Mouse (Mus musculus) thymus, adult 2 months (tissue): Measurements from ENCODE around the gene Spata2l.
"Not testable (repeated sequence)": the region's sequence is repeated elsewhere in the genome, so short reads cannot be mapped to it uniquely, and the experiment has no call there.

ENCODE experiments used
- CTCF ChIP-seq: fragments of 200-500 bp; IDR thresholded peaks from 2 replicates; pipeline ENCODE4 v1.5.1; 2012; ENCODE audit warnings: mild to moderate bottlenecking, control low read depth, low read length, moderate library complexity, borderline replicate concordance; ENCODE audit not compliant: control insufficient read depth, poor library complexity, insufficient read depth; ENCODE audit errors: extremely low read depth
- POLR2A ChIP-seq: fragments of 200-500 bp; IDR thresholded peaks from 2 replicates; pipeline ENCODE4 v1.6.1; 2012; ENCODE audit warnings: mild to moderate bottlenecking, low read length, control low read depth, moderate library complexity; ENCODE audit not compliant: control insufficient read depth, poor library complexity, insufficient read depth; ENCODE audit errors: extremely low read depth

DNA sequence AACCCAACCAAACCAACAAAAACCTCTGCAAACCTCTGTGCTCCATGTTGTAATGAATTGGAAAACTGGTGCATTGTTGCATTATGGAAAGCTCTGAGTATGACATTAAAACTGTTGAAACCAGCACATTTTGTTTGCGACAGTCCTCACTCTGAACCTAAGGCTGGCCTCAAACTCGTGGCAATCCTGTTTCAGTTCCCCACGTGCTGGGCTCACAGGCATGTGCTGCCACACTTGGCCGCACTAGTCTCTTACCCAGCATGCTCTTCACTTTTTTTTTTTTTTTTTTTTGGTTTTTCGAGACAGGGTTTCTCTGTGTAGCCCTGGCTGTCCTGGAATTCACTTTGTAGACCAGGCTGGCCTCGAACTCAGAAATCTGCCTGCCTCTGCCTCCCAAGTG lies 47.0 kb upstream of the Spata2l start:
- not testable (repeated sequence) for TF ChIP-seq POLR2A, CTCF
